Mouse (Mus musculus): ENCODE measurements around the gene Det1. TPM values are rescaled to one million over a fixed set of nuclear protein-coding genes. Genes with fewer than 3 reads are reported as not detected.
A peak's percentile ranks its signal among the peaks of the same experiment; 100 is the strongest.

Det1 gene
- polyA plus RNA-seq, 1 experiment: 11.0 TPM

GRCm38 (mm10) chr7:78863796-78864445 lies 16.9 kb upstream of the Det1 start:
- 62% methylated on average over 7 of the region's 7 CpGs for WGBS
- no peak for DNase-seq
- TF ChIP-seq POLR2A (IDR thresholded peaks at IDR 0.05; ENCODE audit: borderline replicate concordance, extremely low read depth, low read depth, low read length): no peak
- TF ChIP-seq CTCF (IDR thresholded peaks at IDR 0.05; ENCODE audit: insufficient read depth, low read length): no peak
- no peak overlapping the region for H3K4me3 ChIP-seq (replicated peaks; ENCODE audit: extremely low read depth, low read depth, low read length)
- H3K4me1 ChIP-seq (ENCODE audit: control insufficient read depth, insufficient read depth, low read length): no peaks in the 10 kb centered on the region

- TF ChIP-seq POLR2A (IDR thresholded peaks at IDR 0.05; ENCODE audit: borderline replicate concordance, extremely low read depth, low read depth, low read length): no peak
- no peak for TF ChIP-seq CTCF (IDR thresholded peaks at IDR 0.05; ENCODE audit: insufficient read depth, low read length)
- DNase-seq: no peak
- Histone ChIP-seq H3K4me3 (replicated peaks; ENCODE audit: extremely low read depth, low read depth, low read length) (no peak overlapping the region), H3K4me1 (ENCODE audit: control insufficient read depth, insufficient read depth, low read length) (no peaks in the 10 kb centered on the region)
- WGBS: 64% methylated on average over 5 of the region's 5 CpGs
These were observed 8.1 kb upstream of the Det1 start for GRCm38 (mm10) chr7:78855044-78855655.

DNA sequence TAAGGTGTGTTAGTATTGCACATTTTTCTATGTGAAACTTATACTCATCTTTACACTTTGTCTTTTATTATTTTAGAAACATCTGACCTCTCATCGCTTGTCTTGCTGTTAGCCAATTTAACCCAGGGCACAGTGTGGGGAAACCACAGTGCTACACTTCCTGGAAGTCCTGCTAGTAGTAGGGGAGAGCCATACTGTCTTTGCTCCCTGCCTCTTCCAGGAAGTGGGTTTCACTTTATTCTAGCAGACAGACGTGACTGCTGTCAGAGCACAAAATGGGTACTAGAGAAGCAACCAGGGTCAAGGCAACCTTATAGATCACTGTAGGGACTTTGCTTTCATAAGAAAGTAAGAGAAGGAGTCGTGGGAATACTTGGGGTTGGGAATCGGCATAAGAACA lies 7.0 kb upstream of the Det1 start:
- Histone ChIP-seq H3K4me1 (ENCODE audit: control insufficient read depth, insufficient read depth, low read length) (no peaks in the 10 kb centered on the region), H3K4me3 (replicated peaks; ENCODE audit: extremely low read depth, low read depth, low read length) (no peak overlapping the region)
- WGBS: 53% methylated on average over 4 of the region's 4 CpGs
- TF ChIP-seq POLR2A (IDR thresholded peaks at IDR 0.05; ENCODE audit: borderline replicate concordance, extremely low read depth, low read depth, low read length) (no peak), CTCF (IDR thresholded peaks at IDR 0.05; ENCODE audit: insufficient read depth, low read length) (no peak)
- no peak for DNase-seq

GRCm38 (mm10) chr7:78846066-78846716 lies 872 bp downstream of the Det1 start:
- Histone ChIP-seq H3K4me1 (ENCODE audit: control insufficient read depth, insufficient read depth, low read length) (no peaks in the 10 kb centered on the region), H3K4me3 (replicated peaks; ENCODE audit: extremely low read depth, low read depth, low read length) (peak overlapping the region; percentile 92)
- 32% methylated on average over 12 of the region's 12 CpGs for WGBS
- TF ChIP-seq POLR2A (IDR thresholded peaks at IDR 0.05; ENCODE audit: borderline replicate concordance, extremely low read depth, low read depth, low read length) (no peak), CTCF (IDR thresholded peaks at IDR 0.05; ENCODE audit: insufficient read depth, low read length) (no peak)
- no peak for DNase-seq

DNA sequence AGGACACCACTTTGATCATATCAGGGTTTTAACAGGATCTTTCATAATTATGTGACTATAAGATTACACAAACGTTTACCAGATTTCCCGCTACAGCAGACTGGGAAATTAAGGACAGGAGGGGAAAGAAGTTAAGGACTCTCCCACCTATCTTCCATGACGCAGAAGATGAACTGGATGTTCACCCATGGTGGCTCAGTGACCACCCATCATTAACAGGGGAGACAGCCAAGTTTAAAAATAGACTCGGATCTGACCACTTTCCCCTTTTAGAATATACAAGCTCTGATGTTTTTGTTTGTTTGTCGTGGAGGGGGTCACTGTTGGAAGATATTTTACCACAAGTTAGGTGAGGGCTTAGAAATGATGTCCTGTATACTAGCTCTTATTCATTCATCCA lies 5.5 kb downstream of the Det1 start:
- 68% methylated on average over 5 of the region's 5 CpGs for WGBS
- Histone ChIP-seq H3K4me3 (replicated peaks; ENCODE audit: extremely low read depth, low read depth, low read length) (no peak overlapping the region), H3K4me1 (ENCODE audit: control insufficient read depth, insufficient read depth, low read length) (no peaks in the 10 kb centered on the region)
- no peak for TF ChIP-seq POLR2A (IDR thresholded peaks at IDR 0.05; ENCODE audit: borderline replicate concordance, extremely low read depth, low read depth, low read length)
- TF ChIP-seq CTCF (IDR thresholded peaks at IDR 0.05; ENCODE audit: insufficient read depth, low read length): no peak
- no peak for DNase-seq

DNA sequence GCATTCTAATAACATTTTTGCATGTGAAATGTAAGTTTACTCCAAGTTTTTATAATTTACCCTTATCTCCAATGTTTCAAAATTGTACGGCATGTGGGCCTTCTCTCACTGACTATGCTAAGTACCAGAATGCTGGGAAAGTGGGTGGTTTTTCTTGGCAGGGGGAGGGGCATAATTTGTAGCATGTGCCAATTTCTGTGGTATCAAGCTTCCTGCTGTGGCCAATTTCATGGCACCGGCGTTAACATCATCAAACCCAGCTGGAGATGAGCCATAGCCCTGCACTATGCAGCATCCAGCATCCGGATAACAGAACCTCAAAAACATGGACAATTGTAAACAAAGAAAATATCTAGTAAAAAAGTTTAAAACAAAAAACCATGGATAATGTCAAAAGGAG lies 9.8 kb downstream of the Det1 start:
- 66% methylated on average over 4 of the region's 4 CpGs for WGBS
- Histone ChIP-seq H3K4me1 (ENCODE audit: control insufficient read depth, insufficient read depth, low read length) (no peaks in the 10 kb centered on the region), H3K4me3 (replicated peaks; ENCODE audit: extremely low read depth, low read depth, low read length) (no peak overlapping the region)
- DNase-seq: no peak
- TF ChIP-seq POLR2A (IDR thresholded peaks at IDR 0.05; ENCODE audit: borderline replicate concordance, extremely low read depth, low read depth, low read length): no peak
- no peak for TF ChIP-seq CTCF (IDR thresholded peaks at IDR 0.05; ENCODE audit: insufficient read depth, low read length)

- TF ChIP-seq CTCF (IDR thresholded peaks at IDR 0.05; ENCODE audit: insufficient read depth, low read length): no peak
- no peak for TF ChIP-seq POLR2A (IDR thresholded peaks at IDR 0.05; ENCODE audit: borderline replicate concordance, extremely low read depth, low read depth, low read length)
- Histone ChIP-seq H3K4me1 (ENCODE audit: control insufficient read depth, insufficient read depth, low read length) (no peaks in the 10 kb centered on the region), H3K4me3 (replicated peaks; ENCODE audit: extremely low read depth, low read depth, low read length) (no peak overlapping the region)
- 81% methylated on average over 4 of the region's 4 CpGs for WGBS
- no peak for DNase-seq
These were observed 11.4 kb downstream of the Det1 start for GRCm38 (mm10) chr7:78835656-78836055.

- Histone ChIP-seq H3K4me3 (replicated peaks; ENCODE audit: extremely low read depth, low read depth, low read length) (no peak overlapping the region), H3K4me1 (ENCODE audit: control insufficient read depth, insufficient read depth, low read length) (no peaks in the 10 kb centered on the region)
- DNase-seq: no peak
- WGBS: 75% methylated on average over 14 of the region's 14 CpGs
- TF ChIP-seq POLR2A (IDR thresholded peaks at IDR 0.05; ENCODE audit: borderline replicate concordance, extremely low read depth, low read depth, low read length): no peak
- no peak for TF ChIP-seq CTCF (IDR thresholded peaks at IDR 0.05; ENCODE audit: insufficient read depth, low read length)
These were observed 19.2 kb downstream of the Det1 start for GRCm38 (mm10) chr7:78827749-78828362.

- TF ChIP-seq POLR2A (IDR thresholded peaks at IDR 0.05; ENCODE audit: borderline replicate concordance, extremely low read depth, low read depth, low read length): no peak
- no peak for DNase-seq
- no peak overlapping the region for H3K4me3 ChIP-seq (replicated peaks; ENCODE audit: extremely low read depth, low read depth, low read length)
- H3K4me1 ChIP-seq (ENCODE audit: control insufficient read depth, insufficient read depth, low read length): no peaks in the 10 kb centered on the region
- 55% methylated on average over 9 of the region's 9 CpGs for WGBS
These were observed 20.2 kb downstream of the Det1 start for GRCm38 (mm10) chr7:78826682-78827385.

Measured in lung, adult 2 months (tissue).